Mouse (Mus musculus): Measurements from ENCODE around the gene Slc41a2.

The Slc41a2 gene

GRCm38 (mm10) chr10:83197690-83198336 lies 139.9 kb downstream of the Slc41a2 start:
- in situ Hi-C loops (cut with MboI; ENCODE audit: unreplicated experiment in 2 of 2), result loop anchor here (5.0 kb wide), 3 partner anchors 96 to 391 kb away; no protein-coding TSS in a partner anchor

GRCm38 (mm10) chr10:83191982-83192381 lies 145.7 kb downstream of the Slc41a2 start:
- in situ Hi-C loops (cut with MboI; ENCODE audit: unreplicated experiment in 2 of 2), result no loop called here

- in situ Hi-C loops (cut with MboI; ENCODE audit: unreplicated experiment in 2 of 2), result no loop called here
These were observed 146.2 kb downstream of the Slc41a2 start for GRCm38 (mm10) chr10:83191476-83191875.

- in situ Hi-C loops (cut with MboI; ENCODE audit: unreplicated experiment in 2 of 2), result loop anchor here in 1 of 2 experiments (10.0 kb wide), 2 partner anchors 204 to 394 kb away; partner anchors contain the start of gene Chst11
These were observed 148.6 kb downstream of the Slc41a2 start for GRCm38 (mm10) chr10:83189071-83189470.

- in situ Hi-C loops (cut with MboI; ENCODE audit: unreplicated experiment in 2 of 2), result loop anchor here in 1 of 2 experiments (10.0 kb wide), 2 partner anchors 202 to 392 kb away; partner anchors contain the start of gene Chst11
These were observed 150.7 kb downstream of the Slc41a2 start for GRCm38 (mm10) chr10:83186984-83187383.

GRCm38 (mm10) chr10:83186167-83186566 lies 151.5 kb downstream of the Slc41a2 start:
- in situ Hi-C loops (cut with MboI; ENCODE audit: unreplicated experiment in 2 of 2), result loop anchor here in 1 of 2 experiments (10.0 kb wide), 2 partner anchors 201 to 391 kb away; partner anchors contain the start of gene Chst11

- in situ Hi-C loops (cut with MboI; ENCODE audit: unreplicated experiment in 2 of 2), result loop anchor here in 1 of 2 experiments (10.0 kb wide), 2 partner anchors 200 to 390 kb away; partner anchors contain the start of gene Chst11
These were observed 152.6 kb downstream of the Slc41a2 start for GRCm38 (mm10) chr10:83185121-83185520.

GRCm38 (mm10) chr10:83184480-83185069 lies 153.1 kb downstream of the Slc41a2 start:
- in situ Hi-C loops (cut with MboI; ENCODE audit: unreplicated experiment in 2 of 2), result loop anchor here (5.0 to 10.0 kb wide), 3 partner anchors 197 to 390 kb away; partner anchors contain the start of gene Chst11 (in 2 of the 2)

- in situ Hi-C loops (cut with MboI; ENCODE audit: unreplicated experiment in 2 of 2), result loop anchor here (5.0 to 10.0 kb wide), 3 partner anchors 197 to 389 kb away; partner anchors contain the start of gene Chst11 (in 2 of the 2)
These were observed 153.8 kb downstream of the Slc41a2 start for GRCm38 (mm10) chr10:83183634-83184479.

GRCm38 (mm10) chr10:83182573-83182960 lies 155.1 kb downstream of the Slc41a2 start:
- in situ Hi-C loops (cut with MboI; ENCODE audit: unreplicated experiment in 2 of 2), result loop anchor here (5.0 to 10.0 kb wide), 3 partner anchors 195 to 388 kb away; partner anchors contain the start of gene Chst11 (in 2 of the 2)

GRCm38 (mm10) chr10:83181831-83182572 lies 155.7 kb downstream of the Slc41a2 start:
- in situ Hi-C loops (cut with MboI; ENCODE audit: unreplicated experiment in 2 of 2), result loop anchor here (5.0 to 10.0 kb wide), 3 partner anchors 195 to 387 kb away; partner anchors contain the start of gene Chst11 (in 2 of the 2)
